Mouse (Mus musculus) intestine, embryonic 15.5 days (tissue): ENCODE results near the gene Med13l. TPM values are rescaled to one million over a fixed set of nuclear protein-coding genes. Genes with fewer than 3 reads are reported as not detected.
A peak's percentile ranks its signal among the peaks of the same experiment; 100 is the strongest.

Source experiments
- ATAC-seq: fragments of 200-750 bp; cut with Nextera tagmentation; 2 replicates; pipeline ENCODE4 v1.8.0; 2017; ENCODE audit warnings: moderate TSS enrichment, moderate library complexity
- H3K27ac ChIP-seq: fragments of 300-500 bp; sonication (generic); 2 replicates; pipeline ENCODE4 v1.5.1; 2015; ENCODE audit warnings: mild to moderate bottlenecking, inconsistent platforms
- H3K27me3 ChIP-seq: fragments of 300-500 bp; sonication (generic); replicated peaks from 2 replicates; pipeline ENCODE4 v1.6.1; 2015; ENCODE audit warnings: inconsistent platforms
- H3K36me3 ChIP-seq: fragments of 300-500 bp; sonication (generic); 2 replicates; pipeline ENCODE4 v1.6.1; 2015; ENCODE audit warnings: inconsistent platforms
- H3K4me1 ChIP-seq: fragments of 300-500 bp; sonication (generic); replicated peaks from 2 replicates; pipeline ENCODE4 v1.6.1; 2015; ENCODE audit warnings: inconsistent platforms
- H3K4me2 ChIP-seq: fragments of 300-500 bp; sonication (generic); replicated peaks from 2 replicates; pipeline ENCODE4 v1.6.1; 2015; ENCODE audit warnings: mild to moderate bottlenecking, inconsistent platforms
- H3K4me3 ChIP-seq: fragments of 300-500 bp; sonication (generic); replicated peaks from 2 replicates; pipeline ENCODE4 v1.5.1; 2015; ENCODE audit warnings: inconsistent platforms
- H3K9ac ChIP-seq: fragments of 300-500 bp; sonication (generic); 2 replicates; pipeline ENCODE4 v1.6.1; 2015; ENCODE audit warnings: inconsistent platforms
- H3K9me3 ChIP-seq: fragments of 300-500 bp; sonication (generic); 2 replicates; pipeline ENCODE4 v1.6.1; 2016; ENCODE audit warnings: inconsistent platforms
- WGBS: fragments of 180-500 bp; shearing (Covaris S2); methylation state at CpG from one replicate; pipeline ENCODE4 v1.1.7; 2015; 5-methylcytosine and 5-hydroxymethylcytosine counted together
- polyA plus RNA-seq: library from polyadenylated mRNA; unstranded; fragments of >200 nt; fragmentation: Nextera tagmentation; extraction: Ambion mirVana; gene quantifications from 2 replicates; pipeline ENCODE4 v1.2.1, GENCODE M21; 2015

Med13l gene
- polyA plus RNA-seq, 1 experiment from 2014 or later = 10.0 TPM

DNA sequence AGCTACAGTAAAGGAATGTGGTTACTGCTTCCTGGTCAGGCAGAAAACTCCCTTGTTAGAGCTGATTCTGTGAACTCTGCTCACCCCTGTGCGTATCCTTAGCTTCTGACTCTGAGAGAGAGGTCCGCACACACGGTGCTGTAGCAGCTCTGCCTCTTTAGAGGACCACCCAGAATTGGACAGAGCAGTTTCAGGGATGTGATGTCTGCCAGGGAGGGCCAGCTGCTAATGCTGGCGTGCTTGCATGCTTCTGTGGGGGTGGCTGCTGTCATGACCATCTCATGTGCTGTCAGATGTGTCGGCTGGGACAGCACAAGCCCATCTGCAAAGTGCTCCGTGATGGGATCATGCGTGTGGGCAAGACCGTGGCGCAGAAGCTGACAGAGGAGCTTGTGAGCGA, 186.5 kb downstream of the Med13l start:
- no peak overlapping the region for H3K4me3 ChIP-seq
- H3K27me3 ChIP-seq = no peaks in the 10 kb centered on the region
- H3K27ac ChIP-seq = no peak overlapping the region
- no peak overlapping the region for H3K9ac ChIP-seq
- peaks cover 26% of the 10 kb centered on the region for H3K36me3 ChIP-seq
- H3K9me3 ChIP-seq = no peaks in the 10 kb centered on the region
- no peak overlapping the region for H3K4me2 ChIP-seq
- ATAC-seq = no peak
- 78% methylated on average over 10 of the region's 10 CpGs for WGBS
- H3K4me1 ChIP-seq = no peaks in the 10 kb centered on the region

DNA sequence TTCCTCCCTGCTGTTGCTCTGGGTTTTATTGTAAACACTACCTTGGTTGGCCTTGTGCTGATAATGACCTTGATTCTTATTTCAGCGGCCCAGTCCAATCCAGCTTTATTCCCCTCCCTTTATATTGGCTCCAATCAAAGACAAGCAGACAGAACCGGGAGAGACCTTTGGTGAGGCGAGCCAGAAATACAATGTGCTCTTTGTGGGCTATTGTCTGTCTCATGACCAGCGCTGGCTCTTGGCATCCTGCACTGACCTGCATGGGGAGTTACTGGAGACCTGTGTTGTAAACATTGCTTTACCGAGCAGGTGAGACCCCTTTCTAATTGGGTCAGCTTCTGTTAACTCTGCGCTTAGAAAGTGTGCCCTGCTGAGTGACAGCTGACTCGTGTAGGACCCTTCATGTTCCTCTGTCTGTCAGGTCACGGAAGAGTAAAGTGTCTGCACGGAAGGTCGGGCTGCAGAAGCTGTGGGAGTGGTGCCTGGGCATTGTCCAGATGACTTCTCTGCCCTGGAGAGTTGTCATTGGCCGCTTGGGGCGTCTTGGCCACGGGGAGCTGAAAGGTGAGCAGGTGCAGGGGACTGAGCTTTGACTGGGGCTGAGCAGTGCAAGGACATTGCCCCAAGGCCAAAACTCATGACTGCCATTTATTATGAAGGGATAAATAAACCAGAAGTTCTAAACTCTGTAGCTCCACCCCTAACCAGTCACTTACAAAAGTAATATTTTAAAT, 191.1 kb downstream of the Med13l start:
- Histone ChIP-seq H3K4me1 (no peaks in the 10 kb centered on the region), H3K36me3 (peaks cover 15% of the 10 kb centered on the region), H3K27me3 (no peaks in the 10 kb centered on the region), H3K9ac (no peak overlapping the region), H3K4me2 (no peak overlapping the region), H3K9me3 (no peaks in the 10 kb centered on the region), H3K27ac (no peak overlapping the region), H3K4me3 (no peak overlapping the region)
- 75% methylated on average over 13 of the region's 13 CpGs for WGBS
- ATAC-seq = no peak

DNA sequence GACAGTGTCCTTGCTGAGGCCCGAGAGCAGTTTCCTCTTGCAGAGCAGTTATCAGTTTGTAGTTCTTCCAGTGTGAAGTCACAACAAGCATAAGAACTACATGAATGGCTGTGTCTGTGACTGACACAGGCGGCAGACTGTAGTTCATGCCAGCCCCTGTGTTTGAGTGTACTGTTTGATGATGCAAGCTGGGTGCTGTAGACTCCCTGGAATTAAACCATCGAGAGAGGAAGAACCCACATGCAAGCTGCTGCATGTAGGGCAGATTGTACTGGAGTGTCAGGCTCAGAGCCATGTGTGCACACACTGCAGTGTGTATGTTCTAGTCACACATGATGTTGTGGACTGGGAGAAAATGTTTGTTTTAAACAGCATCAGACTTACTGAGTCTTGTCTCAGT, 192.4 kb downstream of the Med13l start:
- Histone ChIP-seq H3K9ac (no peak overlapping the region), H3K4me2 (no peak overlapping the region), H3K36me3 (peaks cover 15% of the 10 kb centered on the region), H3K27me3 (no peaks in the 10 kb centered on the region), H3K4me3 (no peak overlapping the region), H3K4me1 (no peaks in the 10 kb centered on the region), H3K27ac (no peak overlapping the region), H3K9me3 (no peaks in the 10 kb centered on the region)
- no peak for ATAC-seq
- WGBS = 90% methylated on average over 3 of the region's 3 CpGs

DNA sequence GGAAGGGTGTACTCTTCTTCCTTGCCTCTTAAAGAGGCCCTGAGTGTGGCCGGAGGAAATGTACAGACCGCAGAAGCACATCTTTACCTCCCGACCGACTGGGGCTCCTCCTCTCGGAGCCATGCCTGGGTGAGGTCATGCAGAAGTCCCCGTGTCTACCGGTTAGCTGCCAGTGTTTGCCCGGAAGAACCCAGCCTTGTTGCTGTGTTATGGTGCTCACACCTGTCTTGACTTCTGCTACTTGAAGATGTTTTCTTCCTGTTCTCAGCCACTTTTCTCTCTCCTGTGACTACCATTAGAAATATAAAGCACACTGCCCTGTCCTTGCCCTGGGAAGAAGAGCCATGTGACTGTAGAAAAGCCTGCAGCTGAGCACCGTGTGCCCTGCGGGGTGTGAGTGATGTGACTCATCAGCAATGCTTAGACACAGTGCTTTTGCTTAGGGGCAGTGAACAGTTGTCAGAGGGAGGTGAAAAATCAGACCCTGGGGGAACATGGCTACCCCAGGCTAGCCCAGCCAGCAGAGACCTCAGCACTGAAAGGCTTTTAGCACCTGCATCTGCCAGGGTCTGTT, 193.1 kb downstream of the Med13l start:
- Histone ChIP-seq H3K27ac (no peak overlapping the region), H3K36me3 (peaks cover 13% of the 10 kb centered on the region), H3K9ac (no peak overlapping the region), H3K4me1 (no peaks in the 10 kb centered on the region), H3K9me3 (no peaks in the 10 kb centered on the region), H3K4me3 (no peak overlapping the region), H3K27me3 (no peaks in the 10 kb centered on the region), H3K4me2 (no peak overlapping the region)
- no peak for ATAC-seq
- 80% methylated on average over 10 of the region's 10 CpGs for WGBS

DNA sequence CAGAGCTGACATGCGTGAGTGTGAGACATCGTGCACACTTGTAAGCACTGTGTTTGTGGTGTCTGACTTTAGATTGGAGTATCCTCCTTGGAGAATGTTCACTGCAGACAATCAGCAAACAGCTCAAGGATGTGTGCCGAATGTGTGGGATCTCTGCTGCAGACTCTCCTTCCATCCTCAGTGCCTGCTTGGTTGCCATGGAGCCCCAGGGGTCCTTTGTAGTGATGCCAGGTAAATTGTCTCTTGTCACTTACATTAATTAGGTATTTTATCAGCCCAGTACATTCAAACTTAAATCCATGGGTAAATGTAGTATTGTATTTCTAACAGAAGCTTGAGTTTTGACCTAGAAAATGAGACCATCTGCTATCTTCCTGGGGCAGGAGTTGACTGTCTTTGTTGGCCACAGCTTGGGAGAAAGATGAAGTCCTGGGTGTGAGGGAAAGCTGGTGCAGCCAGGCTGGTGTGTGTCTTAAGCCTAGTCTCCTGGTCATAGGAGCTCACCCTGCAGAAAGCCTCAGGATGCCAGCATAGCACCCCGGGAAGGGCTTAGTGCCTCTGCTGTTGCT, 193.8 kb downstream of the Med13l start:
- 82% methylated on average over 4 of the region's 4 CpGs for WGBS
- H3K4me1 ChIP-seq = no peaks in the 10 kb centered on the region
- H3K36me3 ChIP-seq = peaks cover 17% of the 10 kb centered on the region
- no peak for ATAC-seq
- no peak overlapping the region for H3K27ac ChIP-seq
- no peaks in the 10 kb centered on the region for H3K27me3 ChIP-seq
- H3K4me3 ChIP-seq = no peak overlapping the region
- H3K9me3 ChIP-seq = no peaks in the 10 kb centered on the region
- H3K9ac ChIP-seq = no peak overlapping the region
- no peak overlapping the region for H3K4me2 ChIP-seq

DNA sequence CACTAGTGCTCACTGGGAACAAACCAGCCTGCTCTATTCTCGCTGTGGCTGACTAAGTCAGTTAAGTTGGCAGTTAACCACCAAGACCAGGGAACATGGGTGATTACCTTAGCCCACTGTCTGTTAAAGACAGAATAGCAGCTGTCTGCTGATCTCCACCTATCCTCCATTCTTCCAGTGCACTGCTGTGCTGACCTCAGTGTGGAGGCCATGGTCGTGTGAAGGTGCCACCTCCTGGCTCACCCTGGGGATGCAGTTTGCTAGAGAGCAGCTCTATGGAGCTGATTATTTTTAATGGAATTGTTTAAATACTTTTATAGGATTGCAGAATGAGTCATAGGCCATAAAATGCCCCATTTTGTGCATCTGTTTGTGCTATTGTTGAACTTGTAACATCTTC, 195.6 kb downstream of the Med13l start:
- no peaks in the 10 kb centered on the region for H3K27me3 ChIP-seq
- no peak overlapping the region for H3K4me2 ChIP-seq
- H3K27ac ChIP-seq = no peak overlapping the region
- no peaks in the 10 kb centered on the region for H3K9me3 ChIP-seq
- H3K36me3 ChIP-seq = peaks cover 28% of the 10 kb centered on the region
- WGBS = 60% methylated on average over 2 of the region's 2 CpGs
- ATAC-seq = no peak
- no peak overlapping the region for H3K4me3 ChIP-seq
- no peak overlapping the region for H3K9ac ChIP-seq
- no peaks in the 10 kb centered on the region for H3K4me1 ChIP-seq

DNA sequence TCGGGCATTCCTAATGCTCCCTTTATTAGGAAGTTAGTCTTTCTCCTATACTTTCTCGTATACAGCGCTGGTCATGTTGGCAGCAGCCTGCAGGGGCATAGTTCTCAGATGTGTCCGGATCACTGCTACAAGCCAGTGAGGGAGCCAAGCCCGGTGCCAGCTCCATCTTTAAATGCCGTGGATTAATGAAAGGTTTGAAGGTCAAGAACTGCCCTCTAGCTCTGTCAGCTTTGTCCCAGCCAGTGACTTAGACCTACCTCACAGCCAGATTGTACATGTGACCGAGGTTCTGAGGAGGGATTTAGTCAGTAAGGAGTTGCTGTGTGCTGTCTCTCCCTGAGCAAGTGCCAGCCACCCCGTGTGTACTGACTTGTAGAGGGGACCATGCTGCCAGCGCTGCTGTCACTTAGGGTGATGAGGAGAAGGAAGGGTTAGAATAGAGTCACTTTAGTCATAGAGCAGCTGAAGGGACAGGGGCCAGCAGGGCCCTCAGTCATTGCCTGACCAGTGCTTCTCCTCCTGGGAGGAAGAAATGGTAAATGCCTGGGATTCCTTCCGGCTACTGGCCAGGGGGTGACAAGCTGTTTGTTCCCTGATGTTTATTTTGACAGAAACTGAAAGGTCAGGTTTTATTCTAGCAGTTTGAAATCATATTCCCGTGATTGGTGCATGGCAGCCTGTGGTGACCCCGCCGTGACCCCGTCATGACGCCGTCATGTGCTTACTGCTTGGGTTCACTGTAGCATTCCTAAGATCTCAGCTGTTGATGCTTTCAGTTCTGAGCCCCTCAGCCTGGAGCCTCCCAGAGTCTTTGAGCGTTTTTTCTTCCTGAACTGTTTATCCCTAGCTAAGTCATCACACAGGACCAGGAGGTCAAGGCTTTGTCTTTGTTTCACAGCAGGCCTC, 197.2 kb downstream of the Med13l start:
- Histone ChIP-seq H3K4me3 (no peak overlapping the region), H3K9me3 (no peaks in the 10 kb centered on the region), H3K4me1 (0 out of 2 replicates have a peak, but pooled peaks cover 2% of the 10 kb centered on the region), H3K9ac (no peak overlapping the region), H3K36me3 (peaks cover 37% of the 10 kb centered on the region), H3K4me2 (no peak overlapping the region), H3K27me3 (no peaks in the 10 kb centered on the region), H3K27ac (no peak overlapping the region)
- WGBS = 52% methylated on average over 17 of the region's 17 CpGs
- no peak for ATAC-seq

DNA sequence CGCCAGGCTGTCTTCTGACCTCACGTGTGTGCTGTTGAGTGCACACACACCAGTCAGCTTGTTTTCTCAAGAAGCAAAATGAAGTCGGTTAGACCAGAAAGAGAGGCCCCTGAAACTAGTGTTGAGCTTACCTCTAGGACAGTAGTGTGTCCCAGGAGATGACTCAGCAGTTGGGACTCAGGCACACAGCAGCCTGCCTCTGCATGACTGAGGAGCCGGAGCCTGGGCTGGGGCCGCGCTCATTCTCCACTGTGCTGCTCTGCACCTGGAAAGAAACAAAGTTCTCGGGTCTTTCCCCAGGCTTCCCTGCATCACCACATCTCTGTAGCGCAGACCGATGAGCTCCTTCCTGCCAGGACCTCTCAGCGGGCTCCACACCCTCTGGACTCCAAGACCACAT, 200.5 kb downstream of the Med13l start:
- ATAC-seq = no peak
- Histone ChIP-seq H3K27ac (no peak overlapping the region), H3K4me2 (no peak overlapping the region), H3K9ac (no peak overlapping the region), H3K36me3 (peaks cover 43% of the 10 kb centered on the region), H3K4me3 (no peak overlapping the region), H3K4me1 (0 out of 2 replicates have a peak, but pooled peaks cover 2% of the 10 kb centered on the region), H3K9me3 (no peaks in the 10 kb centered on the region), H3K27me3 (no peaks in the 10 kb centered on the region)
- 87% methylated on average over 10 of the region's 10 CpGs for WGBS

DNA sequence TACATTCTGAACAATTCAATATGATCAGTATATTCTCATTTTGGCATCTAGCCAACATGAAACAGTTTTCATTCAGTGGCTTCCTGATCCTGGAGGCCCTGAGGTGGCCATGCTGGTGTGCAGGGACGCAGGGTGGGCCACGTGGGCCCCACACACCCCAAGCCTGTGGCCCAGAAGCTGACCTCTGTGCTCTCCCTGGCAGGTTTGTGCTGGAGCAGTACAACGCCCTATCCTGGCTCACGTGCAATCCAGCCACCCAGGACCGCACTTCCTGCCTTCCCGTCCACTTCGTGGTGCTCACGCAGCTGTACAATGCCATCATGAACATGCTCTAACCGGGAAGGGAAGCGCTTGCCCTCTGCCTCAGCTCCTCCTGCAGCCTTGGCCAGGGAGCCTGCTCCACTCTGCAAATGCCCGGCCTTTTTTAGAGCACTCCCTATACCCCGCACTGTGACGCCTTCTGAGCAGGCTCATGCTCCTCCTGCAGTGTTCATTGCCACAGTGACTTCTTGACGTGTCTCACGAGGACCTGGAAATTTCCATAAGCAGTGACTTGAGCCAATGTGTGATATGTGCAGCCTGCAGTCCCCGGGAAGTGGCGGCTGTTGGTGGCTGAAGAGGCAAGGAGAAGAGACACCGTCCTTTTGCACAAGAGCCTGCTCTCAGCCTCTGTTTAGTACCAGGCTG, 202.2 kb downstream of the Med13l start:
- no peaks in the 10 kb centered on the region for H3K27me3 ChIP-seq
- H3K9ac ChIP-seq = no peak overlapping the region
- no peak overlapping the region for H3K4me2 ChIP-seq
- ATAC-seq = peak; percentile 37; the same call in 1 of the 2 replicates
- no peak overlapping the region for H3K27ac ChIP-seq
- H3K36me3 ChIP-seq = peaks cover 43% of the 10 kb centered on the region
- WGBS = 80% methylated on average over 18 of the region's 18 CpGs
- 0 out of 2 replicates have a peak, but pooled peaks cover 2% of the 10 kb centered on the region for H3K4me1 ChIP-seq
- H3K4me3 ChIP-seq = no peak overlapping the region
- no peaks in the 10 kb centered on the region for H3K9me3 ChIP-seq

DNA sequence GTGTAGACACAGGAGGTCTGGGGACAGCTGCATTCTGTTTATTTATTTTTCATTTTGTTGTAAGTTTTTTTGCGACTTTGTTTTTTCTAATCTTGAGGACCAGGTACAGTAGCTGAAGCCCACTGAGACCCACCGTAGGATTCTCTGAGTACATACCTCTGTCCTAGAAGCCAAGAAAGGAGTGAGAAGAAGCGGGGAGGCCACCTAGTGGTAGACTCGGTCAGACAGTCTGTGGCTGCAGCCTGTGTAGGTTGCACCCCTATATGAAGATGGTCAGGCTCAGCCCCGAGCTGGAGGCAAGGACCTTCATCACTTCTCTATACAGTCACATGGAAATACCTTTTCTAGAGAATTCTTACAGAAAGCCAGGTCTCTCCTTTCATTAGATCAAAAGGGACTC, 202.9 kb downstream of the Med13l start:
- no peaks in the 10 kb centered on the region for H3K27me3 ChIP-seq
- 60% methylated on average over 5 of the region's 5 CpGs for WGBS
- no peak overlapping the region for H3K9ac ChIP-seq
- no peak overlapping the region for H3K27ac ChIP-seq
- no peaks in the 10 kb centered on the region for H3K9me3 ChIP-seq
- ATAC-seq = no peak; the same call in 1 of the 2 replicates
- 0 out of 2 replicates have a peak, but pooled peaks cover 2% of the 10 kb centered on the region for H3K4me1 ChIP-seq
- peaks cover 43% of the 10 kb centered on the region for H3K36me3 ChIP-seq
- H3K4me3 ChIP-seq = no peak overlapping the region
- no peak overlapping the region for H3K4me2 ChIP-seq

DNA sequence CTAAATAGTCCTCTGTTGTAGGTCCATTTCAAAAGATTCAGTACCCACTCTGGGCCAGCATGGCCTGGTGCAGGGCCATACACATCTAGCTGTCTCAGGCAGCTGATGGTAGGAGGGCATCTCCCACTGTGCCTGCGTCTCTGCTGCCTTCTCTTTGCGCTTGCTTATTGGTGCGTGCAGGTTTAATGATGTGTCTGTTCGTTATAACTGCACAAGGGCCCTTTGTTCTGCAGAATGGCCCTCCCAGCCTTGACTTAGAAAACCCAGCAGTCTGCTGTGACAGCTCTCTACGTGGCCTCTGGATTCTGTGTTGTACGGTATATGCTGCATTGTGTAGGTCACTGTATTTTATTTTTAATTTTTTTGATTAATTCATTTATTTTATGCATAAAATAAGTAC, 208.7 kb downstream of the Med13l start:
- Histone ChIP-seq H3K36me3 (no peaks in the 10 kb centered on the region), H3K9ac (no peak overlapping the region), H3K4me3 (no peak overlapping the region), H3K27me3 (no peaks in the 10 kb centered on the region; the same call in 1 of the 2 replicates), H3K4me2 (no peak overlapping the region), H3K27ac (no peak overlapping the region), H3K4me1 (no peaks in the 10 kb centered on the region), H3K9me3 (no peaks in the 10 kb centered on the region)
- 73% methylated on average over 6 of the region's 6 CpGs for WGBS
- ATAC-seq = no peak
